In genomic region chr11:94499661-94500152, GRCm38 (mm10) we compare ENCODE assay signal across 8 mouse cellular contexts. TPM values are rescaled to one million over a fixed set of nuclear protein-coding genes. Genes with fewer than 3 reads are reported as not detected.
DNase-seq lines count a peak whose midpoint lies in the region; ATAC-seq and TF ChIP-seq lines count a peak whose summit lies in the region.

Epn3 (minus strand) TSS chr11:94499974.

- TF ChIP-seq CTCF in hindbrain, postnatal 0 days (IDR thresholded peaks at IDR 0.05; ENCODE audit: low read depth), result no peak

- WGBS in forebrain, embryonic 13.5 days, result 1% methylated on average over 26 of the region's 26 CpGs
- under 1% methylated on average over 26 of the region's 26 CpGs for WGBS in hindbrain, postnatal 0 days
- WGBS in liver, embryonic 12.5 days (ENCODE audit: insufficient replicate concordance), result 2% methylated on average over 26 of the region's 26 CpGs
- under 1% methylated on average over 26 of the region's 26 CpGs for WGBS in neural tube, embryonic 12.5 days

- H3K36me3 ChIP-seq in forebrain, embryonic 13.5 days (ENCODE audit: poor library complexity, severe bottlenecking), result no peaks in the 10 kb centered on the region
- no peaks in the 10 kb centered on the region for H3K36me3 ChIP-seq in hindbrain, postnatal 0 days (ENCODE audit: insufficient read depth, low read length)
- H3K36me3 ChIP-seq in liver, embryonic 12.5 days, result no peaks in the 10 kb centered on the region
- H3K36me3 ChIP-seq in neural tube, embryonic 12.5 days, result no peaks in the 10 kb centered on the region

- H3K4me2 ChIP-seq in forebrain, embryonic 13.5 days, result peak within 1 kb of the TSS; percentile 57
- H3K4me2 ChIP-seq in hindbrain, postnatal 0 days (ENCODE audit: low read depth, low read length), result peak within 1 kb of the TSS; percentile 59
- peak within 1 kb of the TSS; percentile 53 for H3K4me2 ChIP-seq in liver, embryonic 12.5 days
- peak within 1 kb of the TSS; percentile 61 for H3K4me2 ChIP-seq in neural tube, embryonic 12.5 days (replicated peaks)

- peak within 1 kb of the TSS; percentile 25 for H3K4me3 ChIP-seq in forebrain, embryonic 13.5 days
- peak within 1 kb of the TSS; percentile 37 for H3K4me3 ChIP-seq in hindbrain, postnatal 0 days (ENCODE audit: low read length)
- no peak within 1 kb of the TSS; the same call in 1 of the 2 replicates for H3K4me3 ChIP-seq in liver, embryonic 12.5 days
- peak within 1 kb of the TSS; percentile 18 for H3K4me3 ChIP-seq in neural tube, embryonic 12.5 days

- DNase-seq in heart, adult 18-20 months, result no peak
- DNase-seq in heart, adult 11 months, result no peak
- peak; percentile 41 for DNase-seq in hindbrain, postnatal 0 days (ENCODE audit: low spot score)
- no peak for DNase-seq in thymus, postnatal 0 days (ENCODE audit: low spot score)
- DNase-seq in gastrocnemius, postnatal 25 days, result no peak

- H3K27me3 ChIP-seq in forebrain, embryonic 13.5 days, result peaks cover 33% of the 10 kb centered on the region
- H3K27me3 ChIP-seq in hindbrain, postnatal 0 days (ENCODE audit: insufficient read depth, low read length), result peaks cover 6% of the 10 kb centered on the region; the same call in 1 of the 2 replicates
- peaks cover 89% of the 10 kb centered on the region for H3K27me3 ChIP-seq in liver, embryonic 12.5 days (replicated peaks)
- H3K27me3 ChIP-seq in neural tube, embryonic 12.5 days (replicated peaks), result peaks cover 28% of the 10 kb centered on the region

- no peaks in the 10 kb centered on the region for H3K9me3 ChIP-seq in forebrain, embryonic 13.5 days (replicated peaks)
- no peaks in the 10 kb centered on the region for H3K9me3 ChIP-seq in hindbrain, postnatal 0 days (ENCODE audit: low read length)
- H3K9me3 ChIP-seq in liver, embryonic 12.5 days (replicated peaks), result no peaks in the 10 kb centered on the region
- no peaks in the 10 kb centered on the region for H3K9me3 ChIP-seq in neural tube, embryonic 12.5 days

- H3K27ac ChIP-seq in forebrain, embryonic 13.5 days, result no peak within 1 kb of the TSS
- peak within 1 kb of the TSS; percentile 74 for H3K27ac ChIP-seq in hindbrain, postnatal 0 days
- no peak within 1 kb of the TSS for H3K27ac ChIP-seq in liver, embryonic 12.5 days
- no peak within 1 kb of the TSS for H3K27ac ChIP-seq in neural tube, embryonic 12.5 days

- 0 out of 2 replicates have a peak, but pooled peaks have one; percentile 21 for ATAC-seq in forebrain, embryonic 13.5 days
- no peak for ATAC-seq in hindbrain, postnatal 0 days
- ATAC-seq in liver, embryonic 12.5 days, result 0 out of 2 replicates have a peak, but pooled peaks have one; percentile 21
- ATAC-seq in neural tube, embryonic 12.5 days (ENCODE audit: low FRiP score, low read depth), result 0 out of 2 replicates have a peak, but pooled peaks have one; percentile 44

- H3K9ac ChIP-seq in forebrain, embryonic 13.5 days, result peak within 1 kb of the TSS; percentile 52
- peak within 1 kb of the TSS; percentile 46 for H3K9ac ChIP-seq in hindbrain, postnatal 0 days (replicated peaks; ENCODE audit: low read length)
- no peak within 1 kb of the TSS for H3K9ac ChIP-seq in liver, embryonic 12.5 days
- 0 out of 2 replicates have a peak within 1 kb of the TSS, but pooled peaks have one; percentile 2 for H3K9ac ChIP-seq in neural tube, embryonic 12.5 days

- H3K4me1 ChIP-seq in forebrain, embryonic 13.5 days, result peaks cover 28% of the 10 kb centered on the region
- H3K4me1 ChIP-seq in hindbrain, postnatal 0 days (ENCODE audit: insufficient read depth, low read length), result peaks cover 20% of the 10 kb centered on the region
- 0 out of 2 replicates have a peak, but pooled peaks cover 6% of the 10 kb centered on the region for H3K4me1 ChIP-seq in liver, embryonic 12.5 days
- peaks cover 21% of the 10 kb centered on the region for H3K4me1 ChIP-seq in neural tube, embryonic 12.5 days

RNA-seq across cellular contexts. Expression of gene Epn3, which starts in this region (rescaled TPM):
- 10 to 100 TPM; 19.3 to 21.1 TPM for total RNA-seq in heart, adult 18-20 months (2021)
- polyA plus RNA-seq in forebrain, embryonic 13.5 days (2015; fragmentation: Nextera tagmentation; extraction: Ambion mirVana), result 0.15 and 0.34 TPM in 2 replicates
- 2.7 and 6.2 TPM in 2 replicates for total RNA-seq in hindbrain, postnatal 0 days (2014; rRNA removed)
- polyA plus RNA-seq in hindbrain, postnatal 0 days (2015; fragmentation: Nextera tagmentation; extraction: Ambion mirVana), result 3.6 and 3.7 TPM in 2 replicates
- polyA plus RNA-seq in liver, embryonic 12.5 days (2016; fragmentation: Nextera tagmentation; extraction: Ambion mirVana), result not detected in 2 replicates
- 0.43 and 0.62 TPM in 2 replicates for polyA plus RNA-seq in neural tube, embryonic 12.5 days (2016; fragmentation: Nextera tagmentation; extraction: Ambion mirVana)
- polyA plus RNA-seq in thymus, postnatal 0 days (2015; fragmentation: Nextera tagmentation; extraction: Ambion mirVana), result 0.78 and 0.91 TPM in 2 replicates
- total RNA-seq in gastrocnemius, postnatal 25 days (2021), result under 1 TPM; 0.08 to 0.43 TPM

Comparison
In these comparisons a context has a peak if more than half of its experiments do, and no peak if none do; other contexts are left out.
1. Peak in ATAC-seq, H3K4me3 ChIP-seq, H3K9ac ChIP-seq and H3K4me2 ChIP-seq in forebrain, embryonic 13.5 days; RNA of the gene not detected or under 1 TPM.
2. Peak in ATAC-seq and H3K4me2 ChIP-seq in liver, embryonic 12.5 days; RNA of the gene not detected or under 1 TPM.
3. Peak in ATAC-seq, H3K4me3 ChIP-seq, H3K9ac ChIP-seq and H3K4me2 ChIP-seq in neural tube, embryonic 12.5 days; RNA of the gene not detected or under 1 TPM.